ENCODE assay signal across 9 mouse cellular contexts in the genomic region with DNA sequence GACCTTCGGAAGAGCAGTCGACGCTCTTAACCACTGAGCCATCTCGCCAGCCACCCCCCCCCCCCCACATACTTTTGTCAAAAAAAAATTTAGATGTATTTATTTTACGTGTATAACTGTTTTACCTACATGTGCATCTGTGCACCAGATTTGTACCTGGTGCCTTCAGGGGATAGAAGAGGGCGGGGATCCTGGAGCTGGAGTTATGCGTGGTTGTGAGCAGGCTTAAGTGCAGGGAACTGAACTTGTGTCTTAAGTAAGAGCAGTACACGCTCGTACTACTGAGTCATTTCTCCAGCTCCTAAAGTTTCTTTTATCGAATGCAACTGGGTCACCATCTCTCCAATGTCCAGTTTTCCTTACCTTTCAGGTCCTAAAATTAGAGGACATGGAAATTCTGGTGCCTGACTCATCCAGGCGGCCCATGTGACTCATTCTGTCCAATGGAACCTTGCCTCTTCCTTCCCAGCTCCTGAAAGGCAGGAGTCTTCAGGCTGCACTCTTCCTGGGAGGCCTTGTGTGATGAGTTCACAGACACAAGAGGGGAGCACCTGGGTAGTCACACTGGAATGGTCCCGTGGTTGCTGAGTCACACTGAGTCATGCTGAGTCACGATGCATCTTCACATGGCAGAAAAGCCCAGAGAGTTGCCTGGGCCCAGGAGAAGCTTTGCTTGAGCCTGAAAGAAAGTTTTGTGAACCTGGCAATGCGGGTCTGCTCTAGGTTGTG. TPM values are rescaled to one million over a fixed set of nuclear protein-coding genes. Genes with fewer than 3 reads are reported as not detected.
A peak's percentile ranks its signal among the peaks of the same experiment; 100 is the strongest.
DNase-seq lines count a peak whose midpoint lies in the region; ATAC-seq and TF ChIP-seq lines count a peak whose summit lies in the region.
"Had no signal": no experiment of that assay in that cellular context is flagged by ENCODE, and none has a peak within 500 bp of the region (broad histone marks: within the 10 kb centered on the region; RNA-seq: fewer than 3 reads in every experiment).

No protein-coding gene starts in this region.

- DNase-seq in limb, embryonic 10.5 days (ENCODE audit: low spot score) = no peak
- DNase-seq in MEL-GATA-1-ER (ENCODE audit: extremely low read depth, low read depth) = peak; percentile 58
- DNase-seq in heart, postnatal 4 days = no peak
- DNase-seq in cerebellum, adult 11-12 months = no peak
- DNase-seq: kidney, adult 8-10 months had no signal

- peak; percentile 71; the same call in 1 of the 2 replicates for ATAC-seq in limb, embryonic 13.5 days (ENCODE audit: low FRiP score, low read depth)
- ATAC-seq in megakaryocyte-erythroid progenitor cell, adult 5-6 weeks (replicated peaks; ENCODE audit: low FRiP score, low TSS enrichment, poor library complexity, severe bottlenecking) = 0 out of 2 replicates have a peak, but pooled peaks have one; percentile 15
- no peak for ATAC-seq in kidney, embryonic 14.5 days (ENCODE audit: low FRiP score, low TSS enrichment)

- no peak overlapping the region for H3K4me3 ChIP-seq in limb, embryonic 13.5 days
- H3K4me3 ChIP-seq in limb, embryonic 10.5 days = no peak overlapping the region
- H3K4me3 ChIP-seq in bone marrow, adult 2 months (replicated peaks; ENCODE audit: control insufficient read depth, low read depth, low read length) = peak overlapping the region; percentile 2
- no peak overlapping the region for H3K4me3 ChIP-seq in kidney, embryonic 14.5 days (ENCODE audit: low read length)

- WGBS in limb, embryonic 13.5 days = 91% methylated on average over 14 of the region's 14 CpGs
- WGBS in limb, embryonic 10.5 days = 90% methylated on average over 14 of the region's 14 CpGs
- 78% methylated on average over 14 of the region's 14 CpGs for WGBS in bone marrow, adult 2 months
- WGBS in kidney, embryonic 14.5 days = 92% methylated on average over 14 of the region's 14 CpGs

- no peaks in the 10 kb centered on the region for H3K36me3 ChIP-seq in limb, embryonic 13.5 days
- no peaks in the 10 kb centered on the region for H3K36me3 ChIP-seq in limb, embryonic 10.5 days
- no peaks in the 10 kb centered on the region for H3K36me3 ChIP-seq in kidney, embryonic 14.5 days (ENCODE audit: control insufficient read depth, insufficient read depth, low read length)

- TF ChIP-seq CTCF in bone marrow, adult 2 months (IDR thresholded peaks at IDR 0.05; ENCODE audit: control insufficient read depth, insufficient read depth, low read length) = no peak

- no peak overlapping the region for H3K27ac ChIP-seq in limb, embryonic 13.5 days
- H3K27ac ChIP-seq in limb, embryonic 10.5 days = no peak overlapping the region
- peak overlapping the region; percentile 32 for H3K27ac ChIP-seq in bone marrow, adult 2 months (ENCODE audit: control insufficient read depth, insufficient read depth, low read depth, low read length, poor library complexity)
- H3K27ac ChIP-seq in kidney, embryonic 14.5 days (ENCODE audit: low read depth, low read length) = no peak overlapping the region

- no peaks in the 10 kb centered on the region for H3K9me3 ChIP-seq in limb, embryonic 13.5 days
- H3K9me3 ChIP-seq in limb, embryonic 10.5 days (replicated peaks) = no peaks in the 10 kb centered on the region
- no peaks in the 10 kb centered on the region for H3K9me3 ChIP-seq in kidney, embryonic 14.5 days (ENCODE audit: control insufficient read depth, low read length)

- no peak for TF ChIP-seq POLR2A in bone marrow, adult 2 months (IDR thresholded peaks at IDR 0.05; ENCODE audit: borderline replicate concordance, control insufficient read depth, low read depth, low read length)

- no peak overlapping the region for H3K9ac ChIP-seq in limb, embryonic 13.5 days
- H3K9ac ChIP-seq in kidney, embryonic 14.5 days (ENCODE audit: low read depth, low read length) = no peak overlapping the region

- no peaks in the 10 kb centered on the region for H3K27me3 ChIP-seq in limb, embryonic 13.5 days
- no peaks in the 10 kb centered on the region for H3K27me3 ChIP-seq in limb, embryonic 10.5 days (ENCODE audit: low read depth, poor library complexity, severe bottlenecking)
- no peaks in the 10 kb centered on the region for H3K27me3 ChIP-seq in kidney, embryonic 14.5 days (ENCODE audit: control insufficient read depth, insufficient read depth, low read length)

- no peaks in the 10 kb centered on the region for H3K4me1 ChIP-seq in limb, embryonic 13.5 days
- H3K4me1 ChIP-seq in limb, embryonic 10.5 days = peaks cover 10% of the 10 kb centered on the region; the same call in 1 of the 2 replicates
- H3K4me1 ChIP-seq in bone marrow, adult 2 months (ENCODE audit: control insufficient read depth, insufficient read depth, low read length) = no peaks in the 10 kb centered on the region; the same call in 1 of the 2 replicates
- no peaks in the 10 kb centered on the region for H3K4me1 ChIP-seq in kidney, embryonic 14.5 days (ENCODE audit: control insufficient read depth, insufficient read depth, low read length)

- H3K4me2 ChIP-seq in limb, embryonic 13.5 days (replicated peaks) = no peak overlapping the region
- no peak overlapping the region for H3K4me2 ChIP-seq in kidney, embryonic 14.5 days (replicated peaks; ENCODE audit: low read depth, low read length)

RNA-seq across cellular contexts. Expression of gene Usp7, which starts 18.5 kb away (rescaled TPM):
- polyA plus RNA-seq in limb, embryonic 13.5 days (2015; fragmentation: Nextera tagmentation; extraction: Ambion mirVana) = 31.9 and 36.8 TPM in 2 replicates
- polyA plus RNA-seq in limb, embryonic 10.5 days (2016; fragmentation: Nextera tagmentation; extraction: Ambion mirVana) = 28.9 and 32.8 TPM in 2 replicates
- polyA plus RNA-seq in bone marrow, adult 2 months (2011; ENCODE audit: insufficient read depth, insufficient read length, low replicate concordance, missing spikeins) = 136 TPM in 2 replicates
- total RNA-seq in megakaryocyte-erythroid progenitor cell, adult 5-6 weeks (2014; fragmentation: Nextera tagmentation) = 196 and 235 TPM in 2 replicates
- total RNA-seq in megakaryocyte-erythroid progenitor cell, adult 5-6 weeks (2017) = 202 and 222 TPM in 2 replicates
- polyA plus RNA-seq in kidney, embryonic 14.5 days (2014; fragmentation: Nextera tagmentation; extraction: Ambion mirVana) = 46.2 and 61.4 TPM in 2 replicates
- 10 to 100 TPM; 93.2 to 93.6 TPM for total RNA-seq in heart, postnatal 4 days (2021)

RNA-seq across cellular contexts. Expression of gene 1810013L24Rik, which starts 19.3 kb away (rescaled TPM):
- 21.2 and 21.3 TPM in 2 replicates for polyA plus RNA-seq in limb, embryonic 13.5 days (2015; fragmentation: Nextera tagmentation; extraction: Ambion mirVana)
- polyA plus RNA-seq in limb, embryonic 10.5 days (2016; fragmentation: Nextera tagmentation; extraction: Ambion mirVana) = 17.2 and 20.5 TPM in 2 replicates
- polyA plus RNA-seq in bone marrow, adult 2 months (2011; ENCODE audit: insufficient read depth, insufficient read length, low replicate concordance, missing spikeins) = 21.3 and 38.6 TPM in 2 replicates
- total RNA-seq in megakaryocyte-erythroid progenitor cell, adult 5-6 weeks (2014; fragmentation: Nextera tagmentation) = 45.2 and 52.0 TPM in 2 replicates
- total RNA-seq in megakaryocyte-erythroid progenitor cell, adult 5-6 weeks (2017) = 45.7 and 54.5 TPM in 2 replicates
- 17.2 and 19.0 TPM in 2 replicates for polyA plus RNA-seq in kidney, embryonic 14.5 days (2014; fragmentation: Nextera tagmentation; extraction: Ambion mirVana)
- total RNA-seq in heart, postnatal 4 days (2021) = 100 to 1,000 TPM; 105 to 115 TPM
